Mouse (Mus musculus): ENCODE data around the gene Lrrtm4. TPM values are rescaled to one million over a fixed set of nuclear protein-coding genes. Genes with fewer than 3 reads are reported as not detected.

Lrrtm4 gene
- polyA plus RNA-seq, 1 experiment from 2014 or later: 14.8 TPM

GRCm38 (mm10) chr6:80704183-80704582 lies 685.5 kb downstream of the Lrrtm4 start:
- H3K4me3 ChIP-seq (ENCODE audit: low read depth, low read length): no peak overlapping the region
- no peak overlapping the region for H3K9ac ChIP-seq (ENCODE audit: low read length)
- no peaks in the 10 kb centered on the region for H3K36me3 ChIP-seq (ENCODE audit: control insufficient read depth, insufficient read depth, low read length)
- H3K27ac ChIP-seq (ENCODE audit: low read depth, low read length): no peak overlapping the region
- H3K27me3 ChIP-seq (replicated peaks; ENCODE audit: control insufficient read depth, insufficient read depth, low read length): no peaks in the 10 kb centered on the region
- H3K4me1 ChIP-seq (ENCODE audit: control insufficient read depth, insufficient read depth, low read length): no peaks in the 10 kb centered on the region
- H3K9me3 ChIP-seq (replicated peaks; ENCODE audit: control insufficient read depth, low read length): no peaks in the 10 kb centered on the region
- H3K4me2 ChIP-seq (ENCODE audit: low read length): no peak overlapping the region
- ATAC-seq (no peak), DNase-seq (ENCODE audit: low spot score) (no peak)
- 72% methylated on average over 2 of the region's 2 CpGs for WGBS

GRCm38 (mm10) chr6:80720468-80720867 lies 701.8 kb downstream of the Lrrtm4 start:
- 77% methylated on average over 5 of the region's 5 CpGs for WGBS
- H3K4me3 ChIP-seq (ENCODE audit: low read depth, low read length): no peak overlapping the region

GRCm38 (mm10) chr6:80733416-80733815 lies 714.7 kb downstream of the Lrrtm4 start:
- DNase-seq (ENCODE audit: low spot score) (no peak), ATAC-seq (no peak)
- no peak overlapping the region for H3K27ac ChIP-seq (ENCODE audit: low read depth, low read length)
- no peaks in the 10 kb centered on the region for H3K9me3 ChIP-seq (replicated peaks; ENCODE audit: control insufficient read depth, low read length)
- H3K27me3 ChIP-seq (replicated peaks; ENCODE audit: control insufficient read depth, insufficient read depth, low read length): no peaks in the 10 kb centered on the region
- no peaks in the 10 kb centered on the region for H3K36me3 ChIP-seq (ENCODE audit: control insufficient read depth, insufficient read depth, low read length)
- H3K4me3 ChIP-seq (ENCODE audit: low read depth, low read length): no peak overlapping the region
- H3K4me1 ChIP-seq (ENCODE audit: control insufficient read depth, insufficient read depth, low read length): no peaks in the 10 kb centered on the region
- H3K9ac ChIP-seq (ENCODE audit: low read length): no peak overlapping the region
- no peak overlapping the region for H3K4me2 ChIP-seq (ENCODE audit: low read length)
- WGBS: 81% methylated on average over 3 of the region's 3 CpGs

More at GRCm38 (mm10) chr6:80720468-80720867, 701.8 kb downstream of the Lrrtm4 start:
- no peak overlapping the region for H3K27ac ChIP-seq (ENCODE audit: low read depth, low read length)
- H3K27me3 ChIP-seq (replicated peaks; ENCODE audit: control insufficient read depth, insufficient read depth, low read length): no peaks in the 10 kb centered on the region
- H3K4me2 ChIP-seq (ENCODE audit: low read length): no peak overlapping the region
- DNase-seq (ENCODE audit: low spot score) (no peak), ATAC-seq (no peak)
- H3K4me1 ChIP-seq (ENCODE audit: control insufficient read depth, insufficient read depth, low read length): no peaks in the 10 kb centered on the region
- H3K9ac ChIP-seq (ENCODE audit: low read length): no peak overlapping the region
- H3K36me3 ChIP-seq (ENCODE audit: control insufficient read depth, insufficient read depth, low read length): no peaks in the 10 kb centered on the region
- H3K9me3 ChIP-seq (replicated peaks; ENCODE audit: control insufficient read depth, low read length): no peaks in the 10 kb centered on the region

GRCm38 (mm10) chr6:80750769-80751168 lies 732.1 kb downstream of the Lrrtm4 start:
- H3K36me3 ChIP-seq (ENCODE audit: control insufficient read depth, insufficient read depth, low read length): no peaks in the 10 kb centered on the region
- no peak overlapping the region for H3K4me3 ChIP-seq (ENCODE audit: low read depth, low read length)
- DNase-seq (ENCODE audit: low spot score) (peak; percentile 73), ATAC-seq (peak; percentile 66; the same call in 1 of the 2 replicates)
- H3K9ac ChIP-seq (ENCODE audit: low read length): no peak overlapping the region
- H3K27ac ChIP-seq (ENCODE audit: low read depth, low read length): no peak overlapping the region
- no peaks in the 10 kb centered on the region for H3K9me3 ChIP-seq (replicated peaks; ENCODE audit: control insufficient read depth, low read length)
- no peak overlapping the region for H3K4me2 ChIP-seq (ENCODE audit: low read length)
- H3K4me1 ChIP-seq (ENCODE audit: control insufficient read depth, insufficient read depth, low read length): no peaks in the 10 kb centered on the region
- no peaks in the 10 kb centered on the region for H3K27me3 ChIP-seq (replicated peaks; ENCODE audit: control insufficient read depth, insufficient read depth, low read length)
- WGBS: 57% methylated on average over 2 of the region's 2 CpGs

- WGBS: 78% methylated on average over 5 of the region's 5 CpGs
- no peak for DNase-seq (ENCODE audit: low spot score)
- no peaks in the 10 kb centered on the region for H3K4me1 ChIP-seq (ENCODE audit: control insufficient read depth, insufficient read depth, low read length)
Observed at GRCm38 (mm10) chr6:80760641-80761204, 742.0 kb downstream of the Lrrtm4 start.

GRCm38 (mm10) chr6:80786282-80786681 lies 767.6 kb downstream of the Lrrtm4 start:
- Histone ChIP-seq H3K27ac (ENCODE audit: low read depth, low read length) (no peak overlapping the region), H3K4me2 (ENCODE audit: low read length) (no peak overlapping the region), H3K4me1 (ENCODE audit: control insufficient read depth, insufficient read depth, low read length) (no peaks in the 10 kb centered on the region), H3K9ac (ENCODE audit: low read length) (no peak overlapping the region), H3K36me3 (ENCODE audit: control insufficient read depth, insufficient read depth, low read length) (no peaks in the 10 kb centered on the region), H3K4me3 (ENCODE audit: low read depth, low read length) (no peak overlapping the region), H3K9me3 (replicated peaks; ENCODE audit: control insufficient read depth, low read length) (no peaks in the 10 kb centered on the region), H3K27me3 (replicated peaks; ENCODE audit: control insufficient read depth, insufficient read depth, low read length) (no peaks in the 10 kb centered on the region)
- peak; percentile 19 for DNase-seq (ENCODE audit: low spot score)
- no peak for ATAC-seq

More at GRCm38 (mm10) chr6:80760641-80761204, 742.0 kb downstream of the Lrrtm4 start:
- no peak overlapping the region for H3K4me3 ChIP-seq (ENCODE audit: low read depth, low read length)
- no peak overlapping the region for H3K27ac ChIP-seq (ENCODE audit: low read depth, low read length)
- no peak overlapping the region for H3K4me2 ChIP-seq (ENCODE audit: low read length)
- H3K9ac ChIP-seq (ENCODE audit: low read length): no peak overlapping the region
- ATAC-seq: no peak
- H3K36me3 ChIP-seq (ENCODE audit: control insufficient read depth, insufficient read depth, low read length): no peaks in the 10 kb centered on the region
- no peaks in the 10 kb centered on the region for H3K27me3 ChIP-seq (replicated peaks; ENCODE audit: control insufficient read depth, insufficient read depth, low read length)
- H3K9me3 ChIP-seq (replicated peaks; ENCODE audit: control insufficient read depth, low read length): no peaks in the 10 kb centered on the region

- WGBS: 91% methylated on average over 5 of the region's 5 CpGs
- Histone ChIP-seq H3K9ac (ENCODE audit: low read length) (no peak overlapping the region), H3K4me3 (ENCODE audit: low read depth, low read length) (no peak overlapping the region), H3K4me2 (ENCODE audit: low read length) (no peak overlapping the region), H3K36me3 (ENCODE audit: control insufficient read depth, insufficient read depth, low read length) (no peaks in the 10 kb centered on the region), H3K9me3 (replicated peaks; ENCODE audit: control insufficient read depth, low read length) (no peaks in the 10 kb centered on the region), H3K27me3 (replicated peaks; ENCODE audit: control insufficient read depth, insufficient read depth, low read length) (no peaks in the 10 kb centered on the region), H3K4me1 (ENCODE audit: control insufficient read depth, insufficient read depth, low read length) (no peaks in the 10 kb centered on the region), H3K27ac (ENCODE audit: low read depth, low read length) (no peak overlapping the region)
- DNase-seq (ENCODE audit: low spot score) (no peak), ATAC-seq (no peak)
Observed at GRCm38 (mm10) chr6:80823753-80824152, 805.1 kb downstream of the Lrrtm4 start.

- ATAC-seq: no peak
- no peaks in the 10 kb centered on the region for H3K4me1 ChIP-seq (ENCODE audit: control insufficient read depth, insufficient read depth, low read length)
- H3K9ac ChIP-seq (ENCODE audit: low read length): no peak overlapping the region
- no peaks in the 10 kb centered on the region for H3K27me3 ChIP-seq (replicated peaks; ENCODE audit: control insufficient read depth, insufficient read depth, low read length)
- H3K36me3 ChIP-seq (ENCODE audit: control insufficient read depth, insufficient read depth, low read length): no peaks in the 10 kb centered on the region
- no peak for DNase-seq (ENCODE audit: low spot score)
- no peak overlapping the region for H3K4me2 ChIP-seq (ENCODE audit: low read length)
- H3K9me3 ChIP-seq (replicated peaks; ENCODE audit: control insufficient read depth, low read length): no peaks in the 10 kb centered on the region
- no peak overlapping the region for H3K4me3 ChIP-seq (ENCODE audit: low read depth, low read length)
- no peak overlapping the region for H3K27ac ChIP-seq (ENCODE audit: low read depth, low read length)
- WGBS: 87% methylated on average over 2 of the region's 2 CpGs
Observed at GRCm38 (mm10) chr6:80839784-80840183, 821.1 kb downstream of the Lrrtm4 start.

- Histone ChIP-seq H3K9me3 (replicated peaks; ENCODE audit: control insufficient read depth, low read length) (no peaks in the 10 kb centered on the region), H3K9ac (ENCODE audit: low read length) (no peak overlapping the region), H3K4me1 (ENCODE audit: control insufficient read depth, insufficient read depth, low read length) (no peaks in the 10 kb centered on the region), H3K27ac (ENCODE audit: low read depth, low read length) (no peak overlapping the region), H3K36me3 (ENCODE audit: control insufficient read depth, insufficient read depth, low read length) (no peaks in the 10 kb centered on the region), H3K4me2 (ENCODE audit: low read length) (no peak overlapping the region), H3K4me3 (ENCODE audit: low read depth, low read length) (no peak overlapping the region), H3K27me3 (replicated peaks; ENCODE audit: control insufficient read depth, insufficient read depth, low read length) (no peaks in the 10 kb centered on the region)
- ATAC-seq: no peak
- WGBS: 79% methylated on average over 6 of the region's 6 CpGs
- no peak for DNase-seq (ENCODE audit: low spot score)
Observed at GRCm38 (mm10) chr6:80845294-80845693, 826.6 kb downstream of the Lrrtm4 start.

Data from forebrain, embryonic 14.5 days (tissue).